Mouse (Mus musculus) gastrocnemius, postnatal 25 days (tissue): ENCODE results near the gene BC030867. TPM values are rescaled to one million over a fixed set of nuclear protein-coding genes. Genes with fewer than 3 reads are reported as not detected.

ENCODE experiments used
- DNase-seq: peaks from one replicate; pipeline ENCODE4 v3.0.0; 2022
- total RNA-seq, 2 experiments: library from RNA; stranded (reverse); gene quantifications; 1 replicate in 1 of 2; 2 replicates in 1 of 2; pipeline ENCODE4 v1.2.3; 2021

The BC030867 gene
- total RNA-seq, 2 experiments from 2014 or later: not detected

GRCm38 (mm10) chr11:102290141-102290540 lies 41.5 kb downstream of the BC030867 start:
- DNase-seq: no peak

GRCm38 (mm10) chr11:102291051-102291535 lies 42.4 kb downstream of the BC030867 start:
- no peak for DNase-seq

- no peak for DNase-seq
These were observed 45.3 kb downstream of the BC030867 start for GRCm38 (mm10) chr11:102293971-102294370.

GRCm38 (mm10) chr11:102294416-102294815 lies 45.7 kb downstream of the BC030867 start:
- no peak for DNase-seq

- no peak for DNase-seq
These were observed 46.4 kb downstream of the BC030867 start for GRCm38 (mm10) chr11:102294887-102295597.

- DNase-seq: peak; percentile 76
These were observed 47.2 kb downstream of the BC030867 start for GRCm38 (mm10) chr11:102295598-102296471.

- DNase-seq: peak; percentile 100
These were observed 48.1 kb downstream of the BC030867 start, which contains the start of gene Atxn7l3 for GRCm38 (mm10) chr11:102296491-102297472. Atxn7l3 (minus strand) TSS chr11:102296631.

GRCm38 (mm10) chr11:102297577-102298556 lies 49.2 kb downstream of the BC030867 start:
- DNase-seq: no peak

GRCm38 (mm10) chr11:102299839-102300238 lies 51.2 kb downstream of the BC030867 start:
- no peak for DNase-seq

GRCm38 (mm10) chr11:102304141-102304540 lies 55.5 kb downstream of the BC030867 start:
- no peak for DNase-seq

GRCm38 (mm10) chr11:102305359-102305758 lies 56.7 kb downstream of the BC030867 start:
- no peak for DNase-seq

- no peak for DNase-seq
These were observed 59.4 kb downstream of the BC030867 start for GRCm38 (mm10) chr11:102308104-102308503.

GRCm38 (mm10) chr11:102308979-102309378 lies 60.3 kb downstream of the BC030867 start:
- DNase-seq: peak; percentile 95

- no peak for DNase-seq
These were observed 61.3 kb downstream of the BC030867 start for GRCm38 (mm10) chr11:102309821-102310617.

- no peak for DNase-seq
These were observed 62.4 kb downstream of the BC030867 start for GRCm38 (mm10) chr11:102310768-102311695.

- DNase-seq: no peak
These were observed 63.3 kb downstream of the BC030867 start for GRCm38 (mm10) chr11:102311966-102312365.

GRCm38 (mm10) chr11:102312586-102312985 lies 63.9 kb downstream of the BC030867 start:
- no peak for DNase-seq

GRCm38 (mm10) chr11:102314321-102314720 lies 65.6 kb downstream of the BC030867 start:
- no peak for DNase-seq
